Mouse (Mus musculus) myocyte (in vitro differentiated cells): ENCODE data around the gene Nav3.

Experiments
- POLR2A ChIP-seq: IDR thresholded peaks from one replicate; pipeline ENCODE4 v1.6.1; 2011; ENCODE audit warnings: low read depth, mild to moderate bottlenecking, control low read depth, moderate library complexity; ENCODE audit not compliant: insufficient read length
- POLR2AphosphoS2 ChIP-seq: IDR thresholded peaks from one replicate; pipeline ENCODE4 v1.6.1; 2011; ENCODE audit warnings: low read depth, control low read depth; ENCODE audit not compliant: insufficient read length
- TCF12 ChIP-seq: IDR thresholded peaks from one replicate; pipeline ENCODE4 v1.6.1; 2011; ENCODE audit warnings: mild to moderate bottlenecking, control low read depth; ENCODE audit not compliant: poor library complexity, insufficient read depth, severe bottlenecking
- USF1 ChIP-seq: IDR thresholded peaks from one replicate; pipeline ENCODE4 v1.6.1; 2011; ENCODE audit warnings: low read depth, mild to moderate bottlenecking, control low read depth, moderate library complexity

GRCm38 (mm10) chr10:109919515-109919914, 536.5 kb downstream of the Nav3 start:
- no peak for TF ChIP-seq POLR2A
- TF ChIP-seq POLR2AphosphoS2: no peak
- TF ChIP-seq TCF12: no peak
- no peak for TF ChIP-seq USF1
